ENCODE assay signal across 8 mouse cellular contexts in genomic region chr11:80080826-80081728, GRCm38 (mm10). TPM values are rescaled to one million over a fixed set of nuclear protein-coding genes. Genes with fewer than 3 reads are reported as not detected.
DNase-seq lines count a peak whose midpoint lies in the region; ATAC-seq and TF ChIP-seq lines count a peak whose summit lies in the region.

TSS of gene Crlf3 (minus strand) at chr11:80080991.

- no peaks in the 10 kb centered on the region for H3K27me3 ChIP-seq in heart, embryonic 12.5 days (replicated peaks)
- no peaks in the 10 kb centered on the region for H3K27me3 ChIP-seq in kidney, postnatal 0 days (ENCODE audit: insufficient read depth, low read length)
- no peaks in the 10 kb centered on the region for H3K27me3 ChIP-seq in liver, embryonic 11.5 days (replicated peaks; ENCODE audit: control insufficient read depth, insufficient read depth, low read length)
- H3K27me3 ChIP-seq in stomach, embryonic 14.5 days (ENCODE audit: control insufficient read depth, insufficient read depth, low read length): no peaks in the 10 kb centered on the region

- peak within 1 kb of the TSS; percentile 70 for H3K4me2 ChIP-seq in heart, embryonic 12.5 days
- H3K4me2 ChIP-seq in kidney, postnatal 0 days (ENCODE audit: low read length): peak within 1 kb of the TSS; percentile 75
- H3K4me2 ChIP-seq in liver, embryonic 11.5 days: peak within 1 kb of the TSS; percentile 72
- peak within 1 kb of the TSS; percentile 67 for H3K4me2 ChIP-seq in stomach, embryonic 14.5 days (replicated peaks; ENCODE audit: low read depth, low read length)

- H3K4me3 ChIP-seq in heart, embryonic 12.5 days: peak within 1 kb of the TSS; percentile 93
- H3K4me3 ChIP-seq in kidney, postnatal 0 days (replicated peaks; ENCODE audit: low read depth, low read length): peak within 1 kb of the TSS; percentile 94
- peak within 1 kb of the TSS; percentile 74 for H3K4me3 ChIP-seq in liver, embryonic 11.5 days (ENCODE audit: low read depth, low read length)
- peak within 1 kb of the TSS; percentile 63 for H3K4me3 ChIP-seq in stomach, embryonic 14.5 days (ENCODE audit: low read depth, low read length)

- no peaks in the 10 kb centered on the region; the same call in 1 of the 2 replicates for H3K36me3 ChIP-seq in heart, embryonic 12.5 days
- H3K36me3 ChIP-seq in kidney, postnatal 0 days (ENCODE audit: insufficient read depth, low read length): no peaks in the 10 kb centered on the region
- peaks cover 10% of the 10 kb centered on the region for H3K36me3 ChIP-seq in liver, embryonic 11.5 days (ENCODE audit: control insufficient read depth, insufficient read depth, low read length)
- no peaks in the 10 kb centered on the region; the same call in 1 of the 2 replicates for H3K36me3 ChIP-seq in stomach, embryonic 14.5 days (ENCODE audit: control insufficient read depth, insufficient read depth, low read length)

- peaks cover 26% of the 10 kb centered on the region for H3K4me1 ChIP-seq in heart, embryonic 12.5 days (replicated peaks)
- H3K4me1 ChIP-seq in kidney, postnatal 0 days (replicated peaks; ENCODE audit: insufficient read depth, low read length): 0 out of 2 replicates have a peak, but pooled peaks cover 8% of the 10 kb centered on the region
- H3K4me1 ChIP-seq in liver, embryonic 11.5 days (replicated peaks; ENCODE audit: control insufficient read depth, insufficient read depth, low read length): peaks cover 27% of the 10 kb centered on the region
- peaks cover 12% of the 10 kb centered on the region; the same call in 1 of the 2 replicates for H3K4me1 ChIP-seq in stomach, embryonic 14.5 days (ENCODE audit: control insufficient read depth, insufficient read depth, low read length)

- H3K9me3 ChIP-seq in heart, embryonic 12.5 days (replicated peaks): no peaks in the 10 kb centered on the region
- H3K9me3 ChIP-seq in kidney, postnatal 0 days (replicated peaks; ENCODE audit: low read length): no peaks in the 10 kb centered on the region
- H3K9me3 ChIP-seq in liver, embryonic 11.5 days (ENCODE audit: control insufficient read depth, low read length): no peaks in the 10 kb centered on the region
- no peaks in the 10 kb centered on the region for H3K9me3 ChIP-seq in stomach, embryonic 14.5 days (ENCODE audit: control insufficient read depth, low read depth, low read length)

- peak; percentile 45; the same call in 1 of the 2 replicates for TF ChIP-seq CTCF in kidney, postnatal 0 days (IDR thresholded peaks at IDR 0.05; ENCODE audit: low read depth)

- peak within 1 kb of the TSS; percentile 99 for H3K27ac ChIP-seq in heart, embryonic 12.5 days (ENCODE audit: poor library complexity, severe bottlenecking)
- peak within 1 kb of the TSS; percentile 91 for H3K27ac ChIP-seq in kidney, postnatal 0 days
- H3K27ac ChIP-seq in liver, embryonic 11.5 days (ENCODE audit: low read depth, low read length): peak within 1 kb of the TSS; percentile 100
- H3K27ac ChIP-seq in stomach, embryonic 14.5 days (ENCODE audit: low read length): peak within 1 kb of the TSS; percentile 92

- WGBS in heart, embryonic 12.5 days: 2% methylated on average over 54 of the region's 55 CpGs
- 7% methylated on average over 48 of the region's 55 CpGs for WGBS in kidney, postnatal 0 days
- WGBS in liver, embryonic 11.5 days: 3% methylated on average over 55 of the region's 55 CpGs
- WGBS in stomach, embryonic 14.5 days: 2% methylated on average over 54 of the region's 55 CpGs

- peak within 1 kb of the TSS; percentile 98 for H3K9ac ChIP-seq in heart, embryonic 12.5 days
- peak within 1 kb of the TSS; percentile 95 for H3K9ac ChIP-seq in kidney, postnatal 0 days (ENCODE audit: low read depth, low read length)
- H3K9ac ChIP-seq in liver, embryonic 11.5 days (ENCODE audit: low read depth, low read length): peak within 1 kb of the TSS; percentile 95
- H3K9ac ChIP-seq in stomach, embryonic 14.5 days (replicated peaks; ENCODE audit: low read depth, low read length): peak within 1 kb of the TSS; percentile 79

- peak; percentile 97 for DNase-seq in B cell, adult 2 months
- peak; percentile 94 for DNase-seq in brain, adult 2 months (ENCODE audit: low read depth, low spot score)
- peak; percentile 96 for DNase-seq in kidney, postnatal 0 days (ENCODE audit: low spot score)
- peak; percentile 98 for DNase-seq in liver, embryonic 11.5 days (ENCODE audit: low spot score)
- DNase-seq in naive thymus-derived CD4-positive, alpha-beta T cell, adult 2 months (ENCODE audit: low read depth): peak; percentile 95

- peak; percentile 82 for ATAC-seq in erythroblast, adult 5-6 weeks (replicated peaks; ENCODE audit: low FRiP score, poor library complexity, severe bottlenecking)
- peak; percentile 93 for ATAC-seq in heart, embryonic 12.5 days (ENCODE audit: insufficient number of reproducible peaks, low FRiP score)
- peak; percentile 95 for ATAC-seq in kidney, postnatal 0 days (replicated peaks; ENCODE audit: low FRiP score, low read depth)
- peak; percentile 94 for ATAC-seq in liver, embryonic 11.5 days (replicated peaks; ENCODE audit: low FRiP score)
- peak; percentile 91 for ATAC-seq in stomach, embryonic 14.5 days (ENCODE audit: insufficient number of reproducible peaks, insufficient read depth, low FRiP score, low read depth)

RNA-seq across cellular contexts. Expression of gene Crlf3, which starts in this region (rescaled TPM):
- 57.5 and 58.4 TPM in 2 replicates for total RNA-seq in erythroblast, adult 5-6 weeks (2015; ENCODE audit: low replicate concordance)
- total RNA-seq in erythroblast, adult 5-6 weeks (2017; ENCODE audit: low replicate concordance): 82.4 and 107 TPM in 2 replicates
- polyA plus RNA-seq in heart, embryonic 12.5 days (2016; fragmentation: Nextera tagmentation; extraction: Ambion mirVana): 40.1 and 43.5 TPM in 2 replicates
- 26.5 and 26.9 TPM in 2 replicates for polyA plus RNA-seq in kidney, postnatal 0 days (2015; fragmentation: Nextera tagmentation; extraction: Ambion mirVana)
- 99.7 and 116 TPM in 2 replicates for polyA plus RNA-seq in liver, embryonic 11.5 days (2014; fragmentation: Nextera tagmentation; extraction: Ambion mirVana)
- polyA plus RNA-seq in stomach, embryonic 14.5 days (2014; fragmentation: Nextera tagmentation; extraction: Ambion mirVana): 29.4 and 29.6 TPM in 2 replicates

Comparison
In these comparisons a context has a peak if more than half of its experiments do, and no peak if none do; other contexts are left out.
1. Peak in every context shown above with its lines: DNase-seq, ATAC-seq, H3K4me3 ChIP-seq and H3K27ac ChIP-seq.